Mouse (Mus musculus) thymus, adult 2 months (tissue): ENCODE results near the gene 9530077C05Rik.

Experiments
- CTCF ChIP-seq: fragments of 200-500 bp; IDR thresholded peaks from 2 replicates; pipeline ENCODE4 v1.5.1; 2012; ENCODE audit warnings: mild to moderate bottlenecking, control low read depth, low read length, moderate library complexity, borderline replicate concordance; ENCODE audit not compliant: control insufficient read depth, poor library complexity, insufficient read depth; ENCODE audit errors: extremely low read depth
- POLR2A ChIP-seq: fragments of 200-500 bp; IDR thresholded peaks from 2 replicates; pipeline ENCODE4 v1.6.1; 2012; ENCODE audit warnings: mild to moderate bottlenecking, low read length, control low read depth, moderate library complexity; ENCODE audit not compliant: control insufficient read depth, poor library complexity, insufficient read depth; ENCODE audit errors: extremely low read depth

GRCm38 (mm10) chr9:22385890-22386289 lies 25.4 kb upstream of the 9530077C05Rik start:
- TF ChIP-seq POLR2A (no peak), CTCF (no peak)
